Mouse (Mus musculus) lung, embryonic 14.5 days (tissue): Measurements from ENCODE around the gene Gemin2. TPM values are rescaled to one million over a fixed set of nuclear protein-coding genes. Genes with fewer than 3 reads are reported as not detected.

Experiments
- ATAC-seq: fragments of 200-750 bp; cut with Nextera tagmentation; 2 replicates; pipeline ENCODE4 v1.8.0; 2017; ENCODE audit warnings: mild to moderate bottlenecking, moderate TSS enrichment, moderate library complexity; ENCODE audit not compliant: insufficient read depth
- DNase-seq: peaks from one replicate; pipeline ENCODE4 v3.0.0-alpha.2; 2015
- H3K27ac ChIP-seq: fragments of 300-500 bp; sonication (generic); 2 replicates; pipeline ENCODE4 v1.5.1; 2014; ENCODE audit warnings: low read depth, mild to moderate bottlenecking, moderate library complexity
- H3K27me3 ChIP-seq: fragments of 300-500 bp; sonication (generic); 2 replicates; pipeline ENCODE4 v1.6.1; 2014; ENCODE audit warnings: low read length, control low read depth; ENCODE audit not compliant: insufficient read depth
- H3K36me3 ChIP-seq: fragments of 300-500 bp; sonication (generic); 2 replicates; pipeline ENCODE4 v1.6.1; 2014; ENCODE audit warnings: control low read depth; ENCODE audit not compliant: insufficient read depth
- H3K4me1 ChIP-seq: fragments of 300-500 bp; sonication (generic); 2 replicates; pipeline ENCODE4 v1.6.1; 2014; ENCODE audit warnings: antibody characterized with exemption, control low read depth; ENCODE audit not compliant: insufficient read depth
- H3K4me2 ChIP-seq: fragments of 300-500 bp; sonication (generic); 2 replicates; pipeline ENCODE4 v1.6.1; 2014; ENCODE audit warnings: mild to moderate bottlenecking
- H3K4me3 ChIP-seq: fragments of 300-500 bp; sonication (generic); 2 replicates; pipeline ENCODE4 v1.5.1; 2014; ENCODE audit warnings: low read depth, low read length
- H3K9ac ChIP-seq: fragments of 300-500 bp; sonication (generic); 2 replicates; pipeline ENCODE4 v1.6.1; 2014
- H3K9me3 ChIP-seq: fragments of 300-500 bp; sonication (generic); 2 replicates; pipeline ENCODE4 v1.6.1; 2016; ENCODE audit warnings: low read depth, low read length, control low read depth
- CTCF ChIP-seq: IDR thresholded peaks from 2 replicates; pipeline ENCODE4 v1.5.1; 2016; ENCODE audit warnings: antibody characterized with exemption, low read depth
- WGBS: fragments of 180-500 bp; shearing (Covaris S2); extraction: QIAGEN DNeasy Blood & Tissue Kit; methylation state at CpG from one replicate; pipeline ENCODE4 v1.1.7; 2014; 5-methylcytosine and 5-hydroxymethylcytosine counted together
- polyA plus RNA-seq: library from polyadenylated mRNA; unstranded; fragments of >200 nt; fragmentation: Nextera tagmentation; extraction: Ambion mirVana; gene quantifications from 2 replicates; pipeline ENCODE4 v1.2.1, GENCODE M21; 2014

Gemin2 gene
- polyA plus RNA-seq, 1 experiment from 2014 or later = 27.7 TPM

DNA sequence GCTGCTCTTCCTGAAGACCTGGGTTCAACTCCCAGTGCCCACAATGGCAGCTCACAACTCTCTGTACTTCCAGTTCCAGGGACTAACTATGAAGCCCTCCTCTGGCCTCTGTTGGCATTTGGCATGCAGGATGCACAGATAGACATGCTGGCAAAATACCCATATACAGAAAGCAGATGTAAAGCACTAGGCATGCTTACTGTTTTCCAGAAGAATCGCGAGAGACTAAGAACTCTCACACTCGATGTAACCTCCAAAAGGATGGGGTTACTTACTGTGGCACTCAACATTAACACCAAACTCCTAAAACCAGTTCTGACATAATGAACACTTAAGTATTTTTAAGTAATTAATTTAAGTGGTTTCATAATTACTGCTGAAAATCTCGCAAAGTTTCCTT lies 47.1 kb downstream of the Gemin2 start:
- no peaks in the 10 kb centered on the region for H3K9me3 ChIP-seq
- DNase-seq (peak; percentile 16), ATAC-seq (no peak)
- WGBS = 45% methylated on average over 4 of the region's 4 CpGs
- peak overlapping the region; percentile 86 for H3K4me2 ChIP-seq
- H3K4me1 ChIP-seq = peaks cover 7% of the 10 kb centered on the region; the same call in 1 of the 2 replicates
- H3K9ac ChIP-seq = peak overlapping the region; percentile 89
- peaks cover 20% of the 10 kb centered on the region for H3K36me3 ChIP-seq
- H3K27me3 ChIP-seq = no peaks in the 10 kb centered on the region
- peak overlapping the region; percentile 94 for H3K27ac ChIP-seq
- TF ChIP-seq CTCF = no peak
- H3K4me3 ChIP-seq = peak overlapping the region; percentile 78

- H3K36me3 ChIP-seq = peaks cover 14% of the 10 kb centered on the region
- H3K9ac ChIP-seq = peak within 1 kb of the TSS; percentile 89
- DNase-seq (peak; percentile 89), ATAC-seq (peak; percentile 98)
- peak within 1 kb of the TSS; percentile 78 for H3K4me3 ChIP-seq
- peak within 1 kb of the TSS; percentile 86 for H3K4me2 ChIP-seq
- 0 out of 2 replicates have a peak, but pooled peaks have one; percentile 23 for TF ChIP-seq CTCF
- no peaks in the 10 kb centered on the region for H3K9me3 ChIP-seq
- WGBS = 0% methylated on average over 49 of the region's 49 CpGs
- H3K4me1 ChIP-seq = peaks cover 7% of the 10 kb centered on the region; the same call in 1 of the 2 replicates
- H3K27ac ChIP-seq = peak within 1 kb of the TSS; percentile 94
- H3K27me3 ChIP-seq = no peaks in the 10 kb centered on the region
Observed at GRCm38 (mm10) chr12:59060993-59061595, 47.9 kb downstream of the Gemin2 start, which contains the start of gene Trappc6b. Gene Trappc6b (minus strand): TSS chr12:59061472.

- Histone ChIP-seq H3K27ac (no peak overlapping the region), H3K4me2 (no peak overlapping the region), H3K9me3 (no peaks in the 10 kb centered on the region), H3K9ac (no peak overlapping the region), H3K27me3 (no peaks in the 10 kb centered on the region), H3K36me3 (peaks cover 19% of the 10 kb centered on the region), H3K4me1 (peaks cover 7% of the 10 kb centered on the region; the same call in 1 of the 2 replicates), H3K4me3 (no peak overlapping the region)
- no peak for TF ChIP-seq CTCF
- WGBS = 81% methylated on average over 8 of the region's 8 CpGs
- DNase-seq (no peak), ATAC-seq (no peak)
Observed at GRCm38 (mm10) chr12:59064837-59065236, 51.6 kb downstream of the Gemin2 start.

DNA sequence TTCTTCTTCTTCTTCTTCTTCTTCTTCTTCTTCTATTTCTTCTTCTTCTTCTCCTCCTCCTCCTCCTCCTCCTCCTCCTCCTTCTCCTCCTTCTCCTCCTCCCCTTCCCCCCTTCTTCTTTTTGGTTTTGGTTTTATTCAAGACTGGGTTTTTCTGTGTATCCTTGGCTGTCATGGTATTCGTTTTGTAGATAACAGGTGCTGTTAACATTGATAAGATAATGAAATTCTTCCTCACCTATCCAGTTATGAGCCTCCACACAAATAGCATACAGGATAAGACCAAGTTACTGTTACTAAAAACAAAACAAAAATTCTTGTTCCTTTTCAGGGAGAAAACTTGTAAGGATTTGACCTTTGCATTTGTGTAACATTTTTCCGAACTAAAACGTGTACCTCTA lies 52.6 kb downstream of the Gemin2 start:
- H3K27me3 ChIP-seq = no peaks in the 10 kb centered on the region
- H3K4me3 ChIP-seq = peak overlapping the region; percentile 100
- H3K9ac ChIP-seq = peak overlapping the region; percentile 57; the same call in 1 of the 2 replicates
- no peaks in the 10 kb centered on the region for H3K9me3 ChIP-seq
- WGBS = 50% methylated on average over 3 of the region's 3 CpGs
- H3K36me3 ChIP-seq = peaks cover 27% of the 10 kb centered on the region
- H3K4me2 ChIP-seq = peak overlapping the region; percentile 75
- DNase-seq = no peak
- H3K4me1 ChIP-seq = 0 out of 2 replicates have a peak, but pooled peaks cover 2% of the 10 kb centered on the region
- ATAC-seq = no peak
- no peak for TF ChIP-seq CTCF
- peak overlapping the region; percentile 93 for H3K27ac ChIP-seq

- Histone ChIP-seq H3K9me3 (no peaks in the 10 kb centered on the region), H3K4me1 (0 out of 2 replicates have a peak, but pooled peaks cover 2% of the 10 kb centered on the region), H3K4me2 (peak within 1 kb of the TSS; percentile 75), H3K27me3 (no peaks in the 10 kb centered on the region), H3K27ac (peak within 1 kb of the TSS; percentile 93), H3K9ac (peak within 1 kb of the TSS; percentile 99), H3K4me3 (peak within 1 kb of the TSS; percentile 100), H3K36me3 (peaks cover 35% of the 10 kb centered on the region)
- DNase-seq (peak; percentile 98), ATAC-seq (peak; percentile 100)
- WGBS = 1% methylated on average over 43 of the region's 43 CpGs
- peak; percentile 39; the same call in 1 of the 2 replicates for TF ChIP-seq CTCF
Observed at GRCm38 (mm10) chr12:59066448-59067077, 53.4 kb downstream of the Gemin2 start, which contains the start of gene Pnn. Gene Pnn (plus strand): TSS chr12:59066884.

DNA sequence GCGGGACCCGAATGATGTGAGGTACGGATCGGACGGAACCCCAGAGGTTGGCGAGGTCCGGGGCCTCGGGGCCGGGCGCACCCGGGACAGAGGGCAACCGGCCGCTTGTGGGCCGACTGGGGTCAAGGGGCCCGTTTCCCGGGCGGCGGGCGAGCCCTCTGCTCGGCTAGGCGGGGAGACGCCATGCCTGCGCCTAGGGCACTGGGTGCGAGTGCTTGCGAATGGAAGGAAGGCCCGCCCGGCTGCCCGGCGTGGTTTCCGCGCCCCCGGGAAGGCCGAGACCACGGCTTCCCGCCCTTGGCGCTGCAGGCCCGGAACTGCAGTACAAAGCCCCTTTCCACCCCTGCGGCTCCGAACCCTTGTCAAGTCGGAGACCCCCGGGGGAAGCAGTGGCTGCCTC lies 53.9 kb downstream of the Gemin2 start:
- H3K4me3 ChIP-seq = peak overlapping the region; percentile 100
- 0% methylated on average over 41 of the region's 41 CpGs for WGBS
- H3K27ac ChIP-seq = peak overlapping the region; percentile 87
- peak overlapping the region; percentile 72 for H3K4me2 ChIP-seq
- H3K36me3 ChIP-seq = peaks cover 40% of the 10 kb centered on the region
- H3K9me3 ChIP-seq = no peaks in the 10 kb centered on the region
- 0 out of 2 replicates have a peak, but pooled peaks cover 2% of the 10 kb centered on the region for H3K4me1 ChIP-seq
- no peak for TF ChIP-seq CTCF
- H3K27me3 ChIP-seq = no peaks in the 10 kb centered on the region
- peak; percentile 60 for ATAC-seq
- DNase-seq = peak; percentile 43
- peak overlapping the region; percentile 99 for H3K9ac ChIP-seq

DNA sequence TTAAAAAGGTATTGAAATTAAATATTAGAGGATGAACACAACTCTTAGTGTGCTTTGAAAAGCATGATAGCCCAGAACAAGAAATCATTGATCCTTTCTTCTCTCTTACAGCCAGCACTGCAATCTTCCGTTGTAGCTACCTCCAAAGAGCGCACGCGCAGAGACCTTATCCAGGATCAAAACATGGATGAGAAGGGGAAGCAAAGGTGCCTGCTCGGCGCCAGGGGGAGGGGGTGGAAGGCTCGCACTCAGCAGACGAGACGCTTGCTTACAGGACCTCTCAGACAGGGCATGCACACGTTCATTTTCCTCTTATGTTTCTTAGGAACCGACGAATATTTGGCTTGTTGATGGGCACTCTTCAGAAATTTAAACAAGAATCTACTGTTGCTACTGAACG lies 55.6 kb downstream of the Gemin2 start:
- H3K4me3 ChIP-seq = no peak overlapping the region
- 0 out of 2 replicates have a peak, but pooled peaks cover 2% of the 10 kb centered on the region for H3K4me1 ChIP-seq
- H3K9me3 ChIP-seq = no peaks in the 10 kb centered on the region
- no peak overlapping the region for H3K9ac ChIP-seq
- WGBS = 89% methylated on average over 13 of the region's 13 CpGs
- H3K4me2 ChIP-seq = no peak overlapping the region
- no peak for ATAC-seq
- DNase-seq = no peak
- no peak for TF ChIP-seq CTCF
- no peak overlapping the region for H3K27ac ChIP-seq
- peaks cover 50% of the 10 kb centered on the region for H3K36me3 ChIP-seq
- H3K27me3 ChIP-seq = no peaks in the 10 kb centered on the region
